Mouse (Mus musculus): ENCODE measurements around the gene Faf1. TPM values are rescaled to one million over a fixed set of nuclear protein-coding genes. Genes with fewer than 3 reads are reported as not detected.
A peak's percentile ranks its signal among the peaks of the same experiment; 100 is the strongest.

Gene Faf1
- polyA plus RNA-seq, 1 experiment from 2014 or later, result 17.9 TPM

DNA sequence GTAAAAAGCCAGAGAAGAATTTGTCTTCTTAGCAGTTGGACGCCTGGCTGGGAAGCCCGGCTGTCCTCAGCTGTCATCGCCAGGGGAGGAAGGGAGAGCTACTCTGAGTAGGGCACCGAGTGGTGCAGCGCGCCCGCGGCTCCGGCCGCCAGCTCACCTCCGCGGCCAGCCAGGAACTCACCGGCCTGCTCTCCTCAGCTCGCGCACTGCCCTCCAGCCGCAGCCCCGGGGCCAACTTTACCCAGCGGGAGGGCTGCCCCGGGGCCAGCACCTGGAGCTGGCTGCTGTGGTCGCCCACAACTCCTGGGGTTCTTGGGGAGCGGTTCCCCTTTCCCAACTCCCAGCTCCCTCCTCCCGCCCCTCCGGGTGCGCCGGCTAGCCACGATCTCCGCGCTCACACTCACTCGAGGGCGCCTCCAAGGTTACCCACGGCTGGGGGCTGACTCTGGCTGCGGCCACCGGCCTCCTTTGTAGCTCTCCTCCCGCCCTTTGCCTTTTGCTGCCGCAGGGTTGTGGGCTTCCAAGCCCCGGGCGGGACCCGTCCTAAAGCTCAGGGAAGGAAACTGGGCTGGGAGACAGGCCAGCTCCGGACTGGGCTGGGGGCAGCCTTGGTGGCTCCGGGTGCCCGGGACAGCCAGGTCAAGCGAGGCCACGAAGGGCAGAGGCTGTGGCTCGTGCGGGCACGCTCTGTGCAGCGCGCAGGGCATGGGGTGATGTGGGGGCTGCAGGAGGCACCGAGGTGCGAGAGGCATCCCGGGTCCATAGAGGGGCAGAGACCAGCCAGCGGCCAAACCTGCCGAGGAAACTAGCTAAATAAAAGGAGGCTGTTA is 19.2 kb upstream of the Faf1 start:
- peak overlapping the region; percentile 24 for H3K9ac ChIP-seq (replicated peaks; ENCODE audit: low read depth)
- peaks cover 3% of the 10 kb centered on the region; the same call in 1 of the 2 replicates for H3K4me1 ChIP-seq (ENCODE audit: insufficient read depth, low read depth, low read length)
- ATAC-seq (peak; percentile 78), DNase-seq (ENCODE audit: low spot score) (peak; percentile 57)
- no peaks in the 10 kb centered on the region for H3K36me3 ChIP-seq (ENCODE audit: insufficient read depth, low read length)
- WGBS, result under 1% methylated on average over 46 of the region's 53 CpGs
- H3K27me3 ChIP-seq (replicated peaks; ENCODE audit: insufficient read depth, low read length), result peaks cover 11% of the 10 kb centered on the region; the same call in 1 of the 2 replicates
- no peak overlapping the region for H3K27ac ChIP-seq (ENCODE audit: low read length)
- no peaks in the 10 kb centered on the region for H3K9me3 ChIP-seq (ENCODE audit: low read length)
- TF ChIP-seq CTCF (IDR thresholded peaks at IDR 0.05) (no peak), EP300 (IDR thresholded peaks at IDR 0.05) (no peak)
- H3K4me2 ChIP-seq (replicated peaks; ENCODE audit: low read depth, low read length), result peak overlapping the region; percentile 96
- peak overlapping the region; percentile 51 for H3K4me3 ChIP-seq (ENCODE audit: low read depth, low read length)

DNA sequence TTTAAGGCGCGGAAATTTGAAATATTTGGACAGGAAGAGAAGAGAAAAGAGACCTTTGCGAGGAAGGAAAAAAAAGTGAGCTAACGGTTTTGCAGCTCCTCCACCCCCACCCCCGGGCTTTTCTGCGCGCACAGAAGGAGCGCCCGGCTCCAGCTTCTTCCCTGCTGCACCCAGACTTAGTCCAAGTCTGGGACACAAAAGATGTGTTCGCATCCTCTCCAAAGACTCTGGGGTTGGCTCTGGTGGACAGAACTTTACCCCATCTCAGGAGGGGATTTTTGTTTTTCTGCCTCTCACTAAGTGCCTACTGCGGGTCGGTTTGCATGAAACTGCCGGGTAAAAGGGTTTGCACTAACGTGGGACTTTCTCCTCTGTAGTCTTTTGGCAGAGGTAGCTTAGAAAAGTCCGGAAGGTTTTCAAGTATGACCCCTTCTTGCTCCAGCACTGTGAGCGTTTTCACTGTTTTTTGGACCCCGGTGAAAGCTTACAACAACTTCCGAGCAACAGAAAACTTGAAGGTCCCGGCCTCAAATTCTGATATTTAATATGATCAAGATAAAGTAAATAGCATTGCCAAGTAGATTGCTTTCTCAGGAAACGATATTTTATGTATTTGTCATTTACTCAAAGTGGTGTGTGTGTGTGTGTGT is 18.4 kb upstream of the Faf1 start:
- TF ChIP-seq CTCF (IDR thresholded peaks at IDR 0.05) (no peak), EP300 (IDR thresholded peaks at IDR 0.05) (no peak)
- no peaks in the 10 kb centered on the region for H3K36me3 ChIP-seq (ENCODE audit: insufficient read depth, low read length)
- H3K4me2 ChIP-seq (replicated peaks; ENCODE audit: low read depth, low read length), result peak overlapping the region; percentile 96
- no peaks in the 10 kb centered on the region for H3K9me3 ChIP-seq (ENCODE audit: low read length)
- H3K27ac ChIP-seq (ENCODE audit: low read length), result no peak overlapping the region
- WGBS, result 9% methylated on average over 20 of the region's 20 CpGs
- peaks cover 3% of the 10 kb centered on the region; the same call in 1 of the 2 replicates for H3K4me1 ChIP-seq (ENCODE audit: insufficient read depth, low read depth, low read length)
- H3K9ac ChIP-seq (replicated peaks; ENCODE audit: low read depth), result no peak overlapping the region
- no peak for ATAC-seq
- H3K27me3 ChIP-seq (replicated peaks; ENCODE audit: insufficient read depth, low read length), result peaks cover 11% of the 10 kb centered on the region; the same call in 1 of the 2 replicates
- peak overlapping the region; percentile 51 for H3K4me3 ChIP-seq (ENCODE audit: low read depth, low read length)
- DNase-seq (ENCODE audit: low spot score), result no peak

DNA sequence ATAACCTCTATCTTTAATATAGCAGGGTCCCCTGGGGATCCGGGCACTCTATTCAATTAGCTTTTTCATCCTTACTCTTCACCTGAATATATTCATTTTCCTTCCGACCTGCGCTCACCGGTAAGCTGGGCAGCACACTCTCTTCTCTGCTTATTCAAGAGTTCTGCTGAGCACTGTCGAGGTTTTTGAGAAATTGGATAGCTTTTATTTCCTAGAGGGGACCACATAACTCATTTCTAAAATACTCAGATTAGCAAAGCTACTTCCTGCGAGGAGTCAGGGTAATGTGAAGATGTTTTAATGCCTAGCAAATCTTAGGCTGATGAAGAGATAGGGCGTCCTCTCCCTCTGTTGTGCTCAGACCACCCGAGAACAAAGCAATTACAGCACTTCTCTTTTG is 17.6 kb upstream of the Faf1 start:
- Histone ChIP-seq H3K9me3 (ENCODE audit: low read length) (no peaks in the 10 kb centered on the region), H3K4me2 (replicated peaks; ENCODE audit: low read depth, low read length) (no peak overlapping the region), H3K4me3 (ENCODE audit: low read depth, low read length) (no peak overlapping the region), H3K27ac (ENCODE audit: low read length) (no peak overlapping the region), H3K36me3 (ENCODE audit: insufficient read depth, low read length) (no peaks in the 10 kb centered on the region), H3K27me3 (replicated peaks; ENCODE audit: insufficient read depth, low read length) (peaks cover 14% of the 10 kb centered on the region; the same call in 1 of the 2 replicates), H3K9ac (replicated peaks; ENCODE audit: low read depth) (no peak overlapping the region), H3K4me1 (ENCODE audit: insufficient read depth, low read depth, low read length) (peaks cover 3% of the 10 kb centered on the region; the same call in 1 of the 2 replicates)
- DNase-seq (ENCODE audit: low spot score) (no peak), ATAC-seq (no peak)
- 44% methylated on average over 8 of the region's 8 CpGs for WGBS
- no peak for TF ChIP-seq CTCF (IDR thresholded peaks at IDR 0.05)
- TF ChIP-seq EP300 (IDR thresholded peaks at IDR 0.05), result no peak

DNA sequence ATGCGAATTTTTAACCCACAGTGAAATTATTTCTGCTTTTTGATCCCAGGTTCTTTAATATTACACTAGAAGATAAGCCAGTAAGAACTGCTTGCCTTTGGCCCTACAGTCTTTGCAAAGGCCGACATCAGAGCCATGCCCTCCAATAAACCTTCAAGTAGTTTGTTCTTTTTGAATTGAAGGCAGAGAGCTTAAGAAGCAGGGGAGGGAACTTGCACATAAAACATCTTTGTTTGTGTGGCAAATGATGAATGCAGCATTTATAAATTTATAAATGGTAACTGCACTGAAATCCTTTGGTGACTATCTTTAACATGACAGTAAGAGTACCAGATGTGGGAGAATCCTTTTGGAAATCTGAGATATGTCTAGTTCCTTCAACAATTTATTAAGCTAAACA is 16.8 kb upstream of the Faf1 start:
- WGBS, result 76% methylated on average over 2 of the region's 2 CpGs
- no peak for TF ChIP-seq EP300 (IDR thresholded peaks at IDR 0.05)
- Histone ChIP-seq H3K9me3 (ENCODE audit: low read length) (no peaks in the 10 kb centered on the region), H3K4me1 (ENCODE audit: insufficient read depth, low read depth, low read length) (peaks cover 3% of the 10 kb centered on the region; the same call in 1 of the 2 replicates), H3K36me3 (ENCODE audit: insufficient read depth, low read length) (no peaks in the 10 kb centered on the region), H3K9ac (replicated peaks; ENCODE audit: low read depth) (no peak overlapping the region), H3K27me3 (replicated peaks; ENCODE audit: insufficient read depth, low read length) (peaks cover 15% of the 10 kb centered on the region; the same call in 1 of the 2 replicates), H3K4me3 (ENCODE audit: low read depth, low read length) (no peak overlapping the region), H3K27ac (ENCODE audit: low read length) (no peak overlapping the region), H3K4me2 (replicated peaks; ENCODE audit: low read depth, low read length) (no peak overlapping the region)
- DNase-seq (ENCODE audit: low spot score) (no peak), ATAC-seq (no peak)

DNA sequence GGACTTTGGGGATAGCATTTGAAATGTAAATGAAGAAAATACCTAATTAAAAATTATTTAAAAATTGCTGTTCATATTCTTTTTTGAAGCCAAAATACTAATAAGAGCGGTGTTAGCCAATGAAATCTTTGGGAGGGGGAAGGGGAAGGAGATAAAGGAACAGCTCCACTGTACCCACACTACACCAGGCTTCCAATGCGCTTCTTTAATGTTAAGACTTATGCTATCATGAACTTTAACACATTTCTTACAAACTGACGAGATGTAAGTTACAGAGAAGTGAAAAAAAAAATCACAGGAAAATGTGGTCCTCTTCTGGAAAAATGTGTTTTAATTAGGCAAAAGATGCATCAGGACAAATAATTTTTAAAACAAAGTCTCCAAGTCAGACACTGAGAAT is 15.8 kb upstream of the Faf1 start:
- H3K4me3 ChIP-seq (ENCODE audit: low read depth, low read length), result no peak overlapping the region
- H3K9me3 ChIP-seq (ENCODE audit: low read length), result no peaks in the 10 kb centered on the region
- TF ChIP-seq CTCF (IDR thresholded peaks at IDR 0.05), result no peak
- TF ChIP-seq EP300 (IDR thresholded peaks at IDR 0.05), result no peak
- no peak overlapping the region for H3K27ac ChIP-seq (ENCODE audit: low read length)
- WGBS, result 83% methylated on average over 3 of the region's 3 CpGs
- DNase-seq (ENCODE audit: low spot score) (no peak), ATAC-seq (no peak)
- no peaks in the 10 kb centered on the region for H3K36me3 ChIP-seq (ENCODE audit: insufficient read depth, low read length)
- peaks cover 15% of the 10 kb centered on the region; the same call in 1 of the 2 replicates for H3K27me3 ChIP-seq (replicated peaks; ENCODE audit: insufficient read depth, low read length)
- H3K9ac ChIP-seq (replicated peaks; ENCODE audit: low read depth), result no peak overlapping the region
- H3K4me1 ChIP-seq (ENCODE audit: insufficient read depth, low read depth, low read length), result peaks cover 3% of the 10 kb centered on the region; the same call in 1 of the 2 replicates
- no peak overlapping the region for H3K4me2 ChIP-seq (replicated peaks; ENCODE audit: low read depth, low read length)

DNA sequence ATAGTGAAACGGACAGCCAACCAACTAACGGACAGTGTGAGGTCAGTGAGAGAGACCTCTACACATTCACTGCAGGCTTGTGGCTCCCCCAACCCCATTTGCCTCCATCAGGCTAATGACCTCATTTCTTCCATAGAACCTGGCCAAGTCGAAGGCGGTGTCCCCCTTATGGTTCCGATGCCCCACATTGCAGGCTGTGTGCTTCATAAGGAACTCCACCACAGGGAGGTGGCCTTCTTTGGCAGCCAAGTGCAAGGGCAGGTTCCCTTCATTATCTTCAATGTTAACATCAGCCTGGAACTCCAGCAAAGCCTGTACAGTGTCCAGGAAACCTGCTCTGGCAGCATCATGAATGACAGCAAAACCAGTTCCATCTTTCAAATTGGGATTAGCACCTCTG is 15.2 kb upstream of the Faf1 start:
- H3K9ac ChIP-seq (replicated peaks; ENCODE audit: low read depth), result no peak overlapping the region
- no peak overlapping the region for H3K4me2 ChIP-seq (replicated peaks; ENCODE audit: low read depth, low read length)
- no peak overlapping the region for H3K4me3 ChIP-seq (ENCODE audit: low read depth, low read length)
- no peak overlapping the region for H3K27ac ChIP-seq (ENCODE audit: low read length)
- H3K9me3 ChIP-seq (ENCODE audit: low read length), result no peaks in the 10 kb centered on the region
- H3K27me3 ChIP-seq (replicated peaks; ENCODE audit: insufficient read depth, low read length), result peaks cover 15% of the 10 kb centered on the region; the same call in 1 of the 2 replicates
- TF ChIP-seq CTCF (IDR thresholded peaks at IDR 0.05) (no peak), EP300 (IDR thresholded peaks at IDR 0.05) (no peak)
- no peak for ATAC-seq
- WGBS, result 67% methylated on average over 5 of the region's 5 CpGs
- peaks cover 3% of the 10 kb centered on the region; the same call in 1 of the 2 replicates for H3K4me1 ChIP-seq (ENCODE audit: insufficient read depth, low read depth, low read length)
- no peak for DNase-seq (ENCODE audit: low spot score)
- no peaks in the 10 kb centered on the region for H3K36me3 ChIP-seq (ENCODE audit: insufficient read depth, low read length)

Data from lung, postnatal 0 days (tissue).